Mouse (Mus musculus) cortical plate, adult 2 months (tissue): ENCODE measurements at regions not wholly inside any gene's neighbourhood (a gene's known extent, or its start where the extent isn't known, plus 50 kb on each side); places are given as distances from the start of the nearest gene placed in this dataset.

Experiments
- CTCF ChIP-seq: fragments of 200-500 bp; IDR thresholded peaks from 2 replicates; pipeline ENCODE4 v1.5.1; 2011; ENCODE audit warnings: mild to moderate bottlenecking, control low read depth, low read length; ENCODE audit not compliant: insufficient read depth; ENCODE audit errors: extremely low read depth
- POLR2A ChIP-seq: fragments of 200-500 bp; IDR thresholded peaks from 2 replicates; pipeline ENCODE4 v1.6.1; 2011; ENCODE audit warnings: mild to moderate bottlenecking, low read length, control low read depth; ENCODE audit not compliant: insufficient read depth; ENCODE audit errors: extremely low read depth

- TF ChIP-seq POLR2A (no peak), CTCF (no peak)
These were observed 141.7 kb downstream of the Qrsl1 start for GRCm38 (mm10) chr10:43759906-43760281.
